9 mouse cellular contexts compared by ENCODE assay signal in the genomic region with DNA sequence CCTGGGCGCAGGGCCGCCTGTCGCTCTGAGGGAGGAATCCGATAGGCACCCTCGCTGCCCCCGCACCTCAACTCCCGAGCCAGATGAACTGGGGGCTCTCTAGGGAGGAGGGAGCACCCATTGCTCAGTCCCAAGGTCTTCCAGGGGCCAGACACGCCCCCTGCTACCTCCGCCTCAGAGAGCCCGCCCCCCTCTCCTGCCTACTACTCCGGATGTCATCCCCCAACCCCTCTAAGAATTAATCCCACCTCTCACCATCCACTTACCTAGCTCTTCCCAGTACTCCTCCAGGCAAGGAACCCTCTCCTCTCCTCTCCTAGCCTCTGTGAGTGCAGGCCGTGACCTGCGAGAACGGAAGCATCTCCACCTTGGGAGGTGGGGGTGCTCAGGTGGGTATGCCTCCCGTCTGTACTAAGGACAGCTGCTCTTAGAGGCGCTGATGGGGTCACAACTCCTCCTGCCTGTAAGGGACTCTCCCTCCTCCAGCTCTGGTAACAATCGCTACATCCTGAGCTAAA. TPM values are rescaled to one million over a fixed set of nuclear protein-coding genes. Genes with fewer than 3 reads are reported as not detected.
DNase-seq lines count a peak whose midpoint lies in the region; ATAC-seq and TF ChIP-seq lines count a peak whose summit lies in the region.
"Had no signal": no experiment of that assay in that cellular context is flagged by ENCODE, and none has a peak within 500 bp of the region (broad histone marks: within the 10 kb centered on the region; RNA-seq: fewer than 3 reads in every experiment).

A gene (minus strand): TSS at position 468 of the 518 bp plus-strand sequence.

- no peak within 1 kb of the TSS for H3K9ac ChIP-seq in heart, embryonic 11.5 days (ENCODE audit: low read depth, low read length)
- H3K9ac ChIP-seq in ES-E14 (ENCODE audit: insufficient read depth, low read depth, low read length, poor library complexity, severe bottlenecking): no peak within 1 kb of the TSS; the same call in 1 of the 2 replicates
- H3K9ac ChIP-seq in hindbrain, embryonic 14.5 days: peak within 1 kb of the TSS; percentile 73
- H3K9ac ChIP-seq in liver, embryonic 15.5 days: no peak within 1 kb of the TSS

- H3K4me2 ChIP-seq in heart, embryonic 11.5 days: peak within 1 kb of the TSS; percentile 86
- peak within 1 kb of the TSS; percentile 91 for H3K4me2 ChIP-seq in hindbrain, embryonic 14.5 days (replicated peaks)
- peak within 1 kb of the TSS; percentile 63 for H3K4me2 ChIP-seq in liver, embryonic 15.5 days

- H3K27me3 ChIP-seq in heart, embryonic 11.5 days (ENCODE audit: control insufficient read depth, insufficient read depth, low read length): peaks cover 75% of the 10 kb centered on the region
- peaks cover 33% of the 10 kb centered on the region; the same call in 1 of the 2 replicates for H3K27me3 ChIP-seq in hindbrain, embryonic 14.5 days (ENCODE audit: control insufficient read depth, insufficient read depth, low read length)
- H3K27me3 ChIP-seq in liver, embryonic 15.5 days: peaks cover 92% of the 10 kb centered on the region

- peak within 1 kb of the TSS; percentile 45 for H3K4me3 ChIP-seq in heart, embryonic 11.5 days (ENCODE audit: low read depth, low read length)
- peak within 1 kb of the TSS; percentile 64 to 65 for H3K4me3 ChIP-seq in ES-E14 (ENCODE audit: insufficient read depth in 1 of 2, low read depth in 1 of 2, low read length in 2 of 2, poor library complexity in 1 of 2, severe bottlenecking in 1 of 2)
- peak within 1 kb of the TSS; percentile 50 for H3K4me3 ChIP-seq in hindbrain, embryonic 14.5 days (replicated peaks; ENCODE audit: low read length)
- H3K4me3 ChIP-seq in liver, embryonic 15.5 days (replicated peaks): peak within 1 kb of the TSS; percentile 39
- H3K4me3 ChIP-seq: erythroblast, embryonic 14.5 days had no signal

- under 1% methylated on average over 17 of the region's 17 CpGs for WGBS in heart, embryonic 11.5 days (ENCODE audit: insufficient replicate concordance)
- under 1% methylated on average over 11 of the region's 17 CpGs for WGBS in hindbrain, embryonic 14.5 days
- 8% methylated on average over 17 of the region's 17 CpGs for WGBS in liver, embryonic 15.5 days (ENCODE audit: insufficient replicate concordance)

- no peaks in the 10 kb centered on the region for H3K9me3 ChIP-seq in heart, embryonic 11.5 days (replicated peaks; ENCODE audit: control insufficient read depth, low read length)
- no peaks in the 10 kb centered on the region for H3K9me3 ChIP-seq in ES-E14 (ENCODE audit: control insufficient read depth, insufficient read depth, low read depth, low read length)
- H3K9me3 ChIP-seq in hindbrain, embryonic 14.5 days (ENCODE audit: control insufficient read depth, low read length): no peaks in the 10 kb centered on the region
- H3K9me3 ChIP-seq in liver, embryonic 15.5 days (replicated peaks): no peaks in the 10 kb centered on the region

- peaks cover 23% of the 10 kb centered on the region for H3K4me1 ChIP-seq in heart, embryonic 11.5 days (ENCODE audit: control insufficient read depth, insufficient read depth, low read length)
- H3K4me1 ChIP-seq in ES-E14 (ENCODE audit: control insufficient read depth in 2 of 2, insufficient read depth in 2 of 2, low read length in 2 of 2, poor library complexity in 1 of 2): peaks cover 0 to 22% of the 10 kb centered on the region in 2 experiments; a peak in 2 of 4 replicates
- peaks cover 30% of the 10 kb centered on the region for H3K4me1 ChIP-seq in hindbrain, embryonic 14.5 days (replicated peaks; ENCODE audit: control insufficient read depth, insufficient read depth, low read length)
- H3K4me1 ChIP-seq in liver, embryonic 15.5 days (replicated peaks): peaks cover 19% of the 10 kb centered on the region

- no peak within 1 kb of the TSS for H3K27ac ChIP-seq in heart, embryonic 11.5 days (ENCODE audit: low read depth, low read length)
- no peak within 1 kb of the TSS for H3K27ac ChIP-seq in ES-E14 (ENCODE audit: insufficient read depth, low read depth, low read length, poor library complexity, severe bottlenecking)
- H3K27ac ChIP-seq in hindbrain, embryonic 14.5 days: no peak within 1 kb of the TSS; the same call in 1 of the 2 replicates
- H3K27ac ChIP-seq in liver, embryonic 15.5 days (replicated peaks): no peak within 1 kb of the TSS

- in situ Hi-C loops in ES-E14 (cut with MboI; ENCODE audit: low sequenced_read_pairs in 2 of 2, unreplicated experiment in 2 of 2): no loop called here

- H3K36me3 ChIP-seq in heart, embryonic 11.5 days (ENCODE audit: control insufficient read depth, insufficient read depth, low read length): no peaks in the 10 kb centered on the region
- no peaks in the 10 kb centered on the region for H3K36me3 ChIP-seq in ES-E14 (ENCODE audit: control insufficient read depth, insufficient read depth, low read length, poor library complexity, severe bottlenecking)
- H3K36me3 ChIP-seq in hindbrain, embryonic 14.5 days (replicated peaks; ENCODE audit: control insufficient read depth, insufficient read depth): no peaks in the 10 kb centered on the region
- no peaks in the 10 kb centered on the region for H3K36me3 ChIP-seq in liver, embryonic 15.5 days (replicated peaks)

- no peak for ATAC-seq in heart, embryonic 11.5 days (replicated peaks; ENCODE audit: insufficient number of reproducible peaks, low FRiP score, low TSS enrichment)
- ATAC-seq in hindbrain, embryonic 14.5 days (ENCODE audit: low FRiP score): peak; percentile 19; the same call in 1 of the 2 replicates
- ATAC-seq in liver, embryonic 15.5 days (ENCODE audit: insufficient read depth): no peak
- no peak for ATAC-seq in erythroid progenitor cell, adult 5-6 weeks (replicated peaks; ENCODE audit: low FRiP score, poor library complexity, severe bottlenecking)

- DNase-seq in heart, adult 11 months: no peak
- no peak for DNase-seq in ES-E14 (ENCODE audit: low read depth, low spot score)
- DNase-seq in hindbrain, embryonic 14.5 days (ENCODE audit: low spot score): no peak
- no peak for DNase-seq in adrenal gland, adult 18-20 months (ENCODE audit: low spot score in 2 of 2)
- DNase-seq in adrenal gland, postnatal 4 days (ENCODE audit: low spot score in 2 of 2): no peak

TF ChIP-seq in ES-E14, 5 proteins besides CTCF, POLR2A, EP300 and RAD21:
- TF ChIP-seq ZNF384 (IDR thresholded peaks at IDR 0.05; ENCODE audit: low read depth, low read length) (no peak), ZC3H11A (IDR thresholded peaks at IDR 0.05; ENCODE audit: borderline replicate concordance, low read depth, low read length) (no peak), MAFK (IDR thresholded peaks at IDR 0.05; ENCODE audit: insufficient read depth, low read depth, low read length) (no peak), CHD2 (IDR thresholded peaks at IDR 0.05; ENCODE audit: low read depth, low read length) (no peak), HCFC1 (IDR thresholded peaks at IDR 0.05; ENCODE audit: borderline replicate concordance, insufficient read depth, low read length) (no peak)

RNA-seq across cellular contexts. Expression of the gene that starts here (rescaled TPM):
- polyA plus RNA-seq in heart, embryonic 11.5 days (2014; fragmentation: Nextera tagmentation; extraction: Ambion mirVana): 1.7 and 2.3 TPM in 2 replicates
- 4.4 and 6.1 TPM in 2 replicates for total RNA-seq in ES-E14 (2012; rRNA removed)
- 56.2 and 68.7 TPM in 2 replicates for polyA plus RNA-seq in hindbrain, embryonic 14.5 days (2014; fragmentation: Nextera tagmentation; extraction: Ambion mirVana)
- polyA plus RNA-seq in liver, embryonic 15.5 days (2015; fragmentation: Nextera tagmentation; extraction: Ambion mirVana): 0.31 and 0.66 TPM in 2 replicates
- total RNA-seq in adrenal gland, adult 18-20 months (2021): 1 to 10 TPM; 2.1 to 3.1 TPM
- total RNA-seq in adrenal gland, postnatal 4 days (2021): 1 to 10 TPM; 7.1 to 9.4 TPM
- not detected in 2 replicates for total RNA-seq in erythroid progenitor cell, adult 5-6 weeks (2015; ENCODE audit: low replicate concordance)
- not detected in 2 replicates for total RNA-seq in erythroid progenitor cell, adult 5-6 weeks (2017; ENCODE audit: low replicate concordance)
- polyA plus RNA-seq: erythroblast, embryonic 14.5 days had no signal

Comparison
In these comparisons a context has a peak if more than half of its experiments do, and no peak if none do; other contexts are left out.
1. RNA of the gene that starts here (polyA plus RNA-seq): 56.2 to 68.7 TPM in hindbrain, embryonic 14.5 days; 1.7 to 2.3 TPM in heart, embryonic 11.5 days and 0.31 to 0.66 TPM in liver, embryonic 15.5 days; every median in the first group is over 10 times any median in the second.
2. Peak in every context shown above with its lines, with median percentiles within 50 percentile points of each other: H3K4me2 ChIP-seq and H3K4me3 ChIP-seq.